Mouse (Mus musculus) heart, embryonic 11.5 days (tissue): ENCODE results near the gene Iqgap1. TPM values are rescaled to one million over a fixed set of nuclear protein-coding genes. Genes with fewer than 3 reads are reported as not detected.

ENCODE experiments used
- ATAC-seq: fragments of 200-750 bp; cut with Nextera tagmentation; replicated peaks from 2 replicates; pipeline ENCODE4 v1.8.0; 2017; ENCODE audit warnings: moderate library complexity; ENCODE audit not compliant: insufficient number of reproducible peaks, low FRiP score, low TSS enrichment
- H3K27ac ChIP-seq: fragments of 300-500 bp; sonication (generic); 2 replicates; pipeline ENCODE4 v1.5.1; 2014; ENCODE audit warnings: mild to moderate bottlenecking, low read depth, low read length
- H3K27me3 ChIP-seq: fragments of 300-500 bp; sonication (generic); 2 replicates; pipeline ENCODE4 v1.6.1; 2014; ENCODE audit warnings: mild to moderate bottlenecking, low read length, mixed read lengths; ENCODE audit not compliant: control insufficient read depth, insufficient read depth
- H3K36me3 ChIP-seq: fragments of 300-500 bp; sonication (generic); 2 replicates; pipeline ENCODE4 v1.6.1; 2014; ENCODE audit warnings: mild to moderate bottlenecking, low read length, moderate library complexity, mixed read lengths; ENCODE audit not compliant: control insufficient read depth, insufficient read depth
- H3K4me1 ChIP-seq: fragments of 300-500 bp; sonication (generic); 2 replicates; pipeline ENCODE4 v1.6.1; 2014; ENCODE audit warnings: low read length; ENCODE audit not compliant: control insufficient read depth, insufficient read depth
- H3K4me2 ChIP-seq: fragments of 300-500 bp; sonication (generic); 2 replicates; pipeline ENCODE4 v1.6.1; 2014; ENCODE audit warnings: mild to moderate bottlenecking, moderate library complexity
- H3K4me3 ChIP-seq: fragments of 300-500 bp; sonication (generic); 2 replicates; pipeline ENCODE4 v1.5.1; 2014; ENCODE audit warnings: low read depth, low read length
- H3K9ac ChIP-seq: fragments of 300-500 bp; sonication (generic); 2 replicates; pipeline ENCODE4 v1.6.1; 2014; ENCODE audit warnings: mild to moderate bottlenecking, low read depth, low read length, moderate library complexity
- H3K9me3 ChIP-seq: fragments of 300-500 bp; sonication (generic); replicated peaks from 2 replicates; pipeline ENCODE4 v1.6.1; 2016; ENCODE audit warnings: low read length; ENCODE audit not compliant: control insufficient read depth
- WGBS: fragments of 180-500 bp; shearing (Covaris S2); extraction: QIAGEN DNeasy Blood & Tissue Kit; methylation state at CpG from one replicate; pipeline ENCODE4 v1.1.7; 2014; ENCODE audit not compliant: insufficient replicate concordance; 5-methylcytosine and 5-hydroxymethylcytosine counted together
- polyA plus RNA-seq: library from polyadenylated mRNA; unstranded; fragments of >200 nt; fragmentation: Nextera tagmentation; extraction: Ambion mirVana; gene quantifications from 2 replicates; pipeline ENCODE4 v1.2.1, GENCODE M21; 2014

The Iqgap1 gene
- polyA plus RNA-seq, 1 experiment from 2014 or later, result 33.5 TPM

GRCm38 (mm10) chr7:80863520-80863919 is 37.7 kb upstream of the Iqgap1 start:
- Histone ChIP-seq H3K9ac (no peak overlapping the region), H3K4me3 (no peak overlapping the region), H3K36me3 (peaks cover 24% of the 10 kb centered on the region), H3K27ac (no peak overlapping the region), H3K27me3 (no peaks in the 10 kb centered on the region), H3K4me2 (peak overlapping the region; percentile 4; the same call in 1 of the 2 replicates), H3K9me3 (no peaks in the 10 kb centered on the region), H3K4me1 (peaks cover 23% of the 10 kb centered on the region)
- WGBS, result 91% methylated on average over 5 of the region's 5 CpGs
- ATAC-seq, result no peak

GRCm38 (mm10) chr7:80862475-80862874 is 36.7 kb upstream of the Iqgap1 start:
- no peak overlapping the region for H3K9ac ChIP-seq
- WGBS, result 83% methylated on average over 2 of the region's 2 CpGs
- H3K4me3 ChIP-seq, result no peak overlapping the region
- H3K27ac ChIP-seq, result no peak overlapping the region
- H3K36me3 ChIP-seq, result peaks cover 13% of the 10 kb centered on the region
- no peak for ATAC-seq
- no peak overlapping the region for H3K4me2 ChIP-seq
- peaks cover 23% of the 10 kb centered on the region for H3K4me1 ChIP-seq
- no peaks in the 10 kb centered on the region for H3K27me3 ChIP-seq
- no peaks in the 10 kb centered on the region for H3K9me3 ChIP-seq

- under 1% methylated on average over 40 of the region's 40 CpGs for WGBS
- H3K9ac ChIP-seq, result peak within 1 kb of the TSS; percentile 94
- no peaks in the 10 kb centered on the region for H3K9me3 ChIP-seq
- peak within 1 kb of the TSS; percentile 84 for H3K27ac ChIP-seq
- no peaks in the 10 kb centered on the region for H3K27me3 ChIP-seq
- H3K36me3 ChIP-seq, result peaks cover 9% of the 10 kb centered on the region
- peak within 1 kb of the TSS; percentile 95 for H3K4me2 ChIP-seq
- H3K4me1 ChIP-seq, result peaks cover 23% of the 10 kb centered on the region
- ATAC-seq, result peak; percentile 94
- H3K4me3 ChIP-seq, result peak within 1 kb of the TSS; percentile 78
Observed at GRCm38 (mm10) chr7:80860729-80861274, 35.0 kb upstream of the Iqgap1 start, which contains the start of gene Zscan2. TSS of gene Zscan2 (plus strand) at chr7:80860920.

- ATAC-seq, result peak; percentile 68; the same call in 1 of the 2 replicates
- Histone ChIP-seq H3K4me2 (peak overlapping the region; percentile 95), H3K4me3 (peak overlapping the region; percentile 78), H3K9me3 (no peaks in the 10 kb centered on the region), H3K36me3 (peaks cover 5% of the 10 kb centered on the region), H3K9ac (peak overlapping the region; percentile 94), H3K27ac (no peak overlapping the region), H3K4me1 (peaks cover 23% of the 10 kb centered on the region), H3K27me3 (no peaks in the 10 kb centered on the region)
- under 1% methylated on average over 13 of the region's 13 CpGs for WGBS
Observed at GRCm38 (mm10) chr7:80860227-80860626, 34.5 kb upstream of the Iqgap1 start.

GRCm38 (mm10) chr7:80857181-80857580 is 31.4 kb upstream of the Iqgap1 start:
- H3K4me1 ChIP-seq, result peaks cover 11% of the 10 kb centered on the region; the same call in 1 of the 2 replicates
- H3K9ac ChIP-seq, result no peak overlapping the region
- 18% methylated on average over 6 of the region's 6 CpGs for WGBS
- no peak overlapping the region for H3K27ac ChIP-seq
- no peaks in the 10 kb centered on the region for H3K27me3 ChIP-seq
- no peak for ATAC-seq
- no peak overlapping the region for H3K4me3 ChIP-seq
- no peaks in the 10 kb centered on the region for H3K36me3 ChIP-seq
- H3K4me2 ChIP-seq, result no peak overlapping the region
- no peaks in the 10 kb centered on the region for H3K9me3 ChIP-seq

GRCm38 (mm10) chr7:80855316-80855715 is 29.5 kb upstream of the Iqgap1 start:
- no peak overlapping the region for H3K4me2 ChIP-seq
- H3K4me1 ChIP-seq, result peaks cover 4% of the 10 kb centered on the region; the same call in 1 of the 2 replicates
- H3K27me3 ChIP-seq, result no peaks in the 10 kb centered on the region
- H3K9ac ChIP-seq, result no peak overlapping the region
- no peaks in the 10 kb centered on the region for H3K36me3 ChIP-seq
- no peak for ATAC-seq
- no peak overlapping the region for H3K4me3 ChIP-seq
- H3K27ac ChIP-seq, result no peak overlapping the region
- no peaks in the 10 kb centered on the region for H3K9me3 ChIP-seq

GRCm38 (mm10) chr7:80853218-80853617 is 27.4 kb upstream of the Iqgap1 start:
- ATAC-seq, result no peak
- Histone ChIP-seq H3K9ac (no peak overlapping the region), H3K27me3 (no peaks in the 10 kb centered on the region), H3K4me2 (no peak overlapping the region), H3K4me1 (peaks cover 6% of the 10 kb centered on the region), H3K9me3 (no peaks in the 10 kb centered on the region), H3K36me3 (no peaks in the 10 kb centered on the region), H3K27ac (no peak overlapping the region), H3K4me3 (no peak overlapping the region)
- WGBS, result 86% methylated on average over 3 of the region's 3 CpGs

GRCm38 (mm10) chr7:80850520-80850919 is 24.7 kb upstream of the Iqgap1 start:
- 81% methylated on average over 5 of the region's 5 CpGs for WGBS
- H3K27ac ChIP-seq, result no peak overlapping the region

GRCm38 (mm10) chr7:80849710-80850109 is 23.9 kb upstream of the Iqgap1 start:
- H3K27me3 ChIP-seq, result no peaks in the 10 kb centered on the region
- no peaks in the 10 kb centered on the region for H3K36me3 ChIP-seq
- H3K9ac ChIP-seq, result no peak overlapping the region
- H3K4me2 ChIP-seq, result peak overlapping the region; percentile 18; the same call in 1 of the 2 replicates
- ATAC-seq, result no peak
- H3K4me3 ChIP-seq, result no peak overlapping the region
- peaks cover 6% of the 10 kb centered on the region for H3K4me1 ChIP-seq
- WGBS, result 19% methylated on average over 4 of the region's 4 CpGs
- H3K9me3 ChIP-seq, result no peaks in the 10 kb centered on the region
- H3K27ac ChIP-seq, result no peak overlapping the region

More at GRCm38 (mm10) chr7:80850520-80850919, 24.7 kb upstream of the Iqgap1 start:
- Histone ChIP-seq H3K4me1 (peaks cover 6% of the 10 kb centered on the region), H3K9ac (no peak overlapping the region), H3K9me3 (no peaks in the 10 kb centered on the region), H3K27me3 (no peaks in the 10 kb centered on the region), H3K4me2 (no peak overlapping the region), H3K36me3 (no peaks in the 10 kb centered on the region), H3K4me3 (no peak overlapping the region)
- no peak for ATAC-seq
